In genomic region chr15:85802931-85803330, GRCm38 (mm10) we compare ENCODE assay signal across 16 mouse cellular contexts. TPM values are rescaled to one million over a fixed set of nuclear protein-coding genes. Genes with fewer than 3 reads are reported as not detected.
DNase-seq lines count a peak whose midpoint lies in the region; ATAC-seq and TF ChIP-seq lines count a peak whose summit lies in the region.
"Had no signal": no experiment of that assay in that cellular context is flagged by ENCODE, and none has a peak within 500 bp of the region (broad histone marks: within the 10 kb centered on the region; RNA-seq: fewer than 3 reads in every experiment).

No protein-coding gene starts in this region.

- TF ChIP-seq CTCF in midbrain, postnatal 0 days (IDR thresholded peaks at IDR 0.05), result no peak

- 88% methylated on average over 2 of the region's 2 CpGs for WGBS in hindbrain, embryonic 14.5 days
- 86% methylated on average over 2 of the region's 2 CpGs for WGBS in hindbrain, embryonic 16.5 days
- WGBS in midbrain, postnatal 0 days, result 83% methylated on average over 2 of the region's 2 CpGs
- 75% methylated on average over 2 of the region's 2 CpGs for WGBS in midbrain, embryonic 16.5 days
- WGBS in heart, embryonic 10.5 days, result 74% methylated on average over 2 of the region's 2 CpGs

- no peak overlapping the region for H3K4me2 ChIP-seq in hindbrain, embryonic 14.5 days (replicated peaks)
- H3K4me2 ChIP-seq in hindbrain, embryonic 16.5 days (ENCODE audit: low read length), result no peak overlapping the region
- no peak overlapping the region for H3K4me2 ChIP-seq in midbrain, postnatal 0 days (ENCODE audit: low read depth, low read length, poor library complexity, severe bottlenecking)
- no peak overlapping the region for H3K4me2 ChIP-seq in midbrain, embryonic 16.5 days (ENCODE audit: low read length)
- H3K4me2 ChIP-seq: limb, embryonic 15.5 days; lung, embryonic 15.5 days had no signal

- H3K36me3 ChIP-seq in hindbrain, embryonic 14.5 days (replicated peaks; ENCODE audit: control insufficient read depth, insufficient read depth), result no peaks in the 10 kb centered on the region
- H3K36me3 ChIP-seq in hindbrain, embryonic 16.5 days (ENCODE audit: control insufficient read depth, insufficient read depth, low read length), result no peaks in the 10 kb centered on the region
- no peaks in the 10 kb centered on the region for H3K36me3 ChIP-seq in midbrain, postnatal 0 days (ENCODE audit: insufficient read depth, low read length)
- no peaks in the 10 kb centered on the region for H3K36me3 ChIP-seq in midbrain, embryonic 16.5 days (ENCODE audit: control insufficient read depth, insufficient read depth, low read length)
- peaks cover 9% of the 10 kb centered on the region; the same call in 1 of the 2 replicates for H3K36me3 ChIP-seq in heart, embryonic 10.5 days
- H3K36me3 ChIP-seq: forebrain, embryonic 10.5 days; lung, embryonic 15.5 days had no signal

- no peak overlapping the region for H3K27ac ChIP-seq in hindbrain, embryonic 14.5 days
- H3K27ac ChIP-seq in hindbrain, embryonic 16.5 days (ENCODE audit: low read depth, low read length), result no peak overlapping the region
- no peak overlapping the region for H3K27ac ChIP-seq in midbrain, postnatal 0 days (ENCODE audit: low read depth, low read length)
- no peak overlapping the region for H3K27ac ChIP-seq in midbrain, embryonic 16.5 days (ENCODE audit: low read length)
- no peak overlapping the region for H3K27ac ChIP-seq in heart, embryonic 10.5 days
- H3K27ac ChIP-seq: forebrain, embryonic 10.5 days; limb, embryonic 15.5 days; lung, embryonic 15.5 days had no signal

- no peak for ATAC-seq in hindbrain, embryonic 14.5 days (ENCODE audit: low FRiP score)
- ATAC-seq in hindbrain, embryonic 16.5 days, result no peak
- ATAC-seq in midbrain, postnatal 0 days (ENCODE audit: low FRiP score), result no peak
- ATAC-seq in midbrain, embryonic 16.5 days, result no peak

- no peaks in the 10 kb centered on the region for H3K27me3 ChIP-seq in hindbrain, embryonic 14.5 days (ENCODE audit: control insufficient read depth, insufficient read depth, low read length)
- H3K27me3 ChIP-seq in hindbrain, embryonic 16.5 days (replicated peaks; ENCODE audit: control insufficient read depth, insufficient read depth, low read length), result no peaks in the 10 kb centered on the region
- no peaks in the 10 kb centered on the region for H3K27me3 ChIP-seq in midbrain, postnatal 0 days (ENCODE audit: insufficient read depth, low read length)
- H3K27me3 ChIP-seq in midbrain, embryonic 16.5 days (ENCODE audit: control insufficient read depth, insufficient read depth, low read depth, low read length), result no peaks in the 10 kb centered on the region
- no peaks in the 10 kb centered on the region; the same call in 1 of the 2 replicates for H3K27me3 ChIP-seq in heart, embryonic 10.5 days (ENCODE audit: insufficient read depth, poor library complexity, severe bottlenecking)
- H3K27me3 ChIP-seq: limb, embryonic 15.5 days; lung, embryonic 15.5 days had no signal

- H3K4me3 ChIP-seq in hindbrain, embryonic 14.5 days (replicated peaks; ENCODE audit: low read length), result no peak overlapping the region
- no peak overlapping the region for H3K4me3 ChIP-seq in hindbrain, embryonic 16.5 days (ENCODE audit: low read length)
- H3K4me3 ChIP-seq in midbrain, postnatal 0 days (ENCODE audit: low read depth, low read length), result no peak overlapping the region
- no peak overlapping the region for H3K4me3 ChIP-seq in midbrain, embryonic 16.5 days (ENCODE audit: low read depth, low read length)
- no peak overlapping the region for H3K4me3 ChIP-seq in heart, embryonic 10.5 days
- H3K4me3 ChIP-seq: forebrain, embryonic 10.5 days; limb, embryonic 15.5 days; lung, embryonic 15.5 days; megakaryocyte, embryonic 14.5 days; myocyte had no signal

- no peak overlapping the region for H3K9ac ChIP-seq in hindbrain, embryonic 14.5 days
- no peak overlapping the region for H3K9ac ChIP-seq in hindbrain, embryonic 16.5 days (ENCODE audit: low read depth, low read length)
- no peak overlapping the region for H3K9ac ChIP-seq in midbrain, postnatal 0 days (replicated peaks; ENCODE audit: low read length, poor library complexity, severe bottlenecking)
- no peak overlapping the region for H3K9ac ChIP-seq in midbrain, embryonic 16.5 days (ENCODE audit: low read depth, low read length)
- H3K9ac ChIP-seq: limb, embryonic 15.5 days; lung, embryonic 15.5 days had no signal

- H3K9me3 ChIP-seq in hindbrain, embryonic 14.5 days (ENCODE audit: control insufficient read depth, low read length), result no peaks in the 10 kb centered on the region
- H3K9me3 ChIP-seq in hindbrain, embryonic 16.5 days (ENCODE audit: control insufficient read depth, low read length), result no peaks in the 10 kb centered on the region
- no peaks in the 10 kb centered on the region for H3K9me3 ChIP-seq in midbrain, postnatal 0 days (ENCODE audit: low read length)
- no peaks in the 10 kb centered on the region for H3K9me3 ChIP-seq in midbrain, embryonic 16.5 days (replicated peaks; ENCODE audit: control insufficient read depth, low read length, poor library complexity, severe bottlenecking)
- H3K9me3 ChIP-seq in heart, embryonic 10.5 days, result no peaks in the 10 kb centered on the region
- H3K9me3 ChIP-seq: forebrain, embryonic 10.5 days; limb, embryonic 15.5 days; lung, embryonic 15.5 days had no signal

- DNase-seq in hindbrain, embryonic 14.5 days (ENCODE audit: low spot score), result peak; percentile 24
- peak; percentile 50 for DNase-seq in midbrain, postnatal 0 days (ENCODE audit: low spot score)
- DNase-seq in heart, embryonic 10.5 days (ENCODE audit: low spot score), result peak; percentile 7
- DNase-seq in layer of hippocampus, postnatal 10 days (ENCODE audit: low spot score in 2 of 2), result no peak
- no peak for DNase-seq in thymus, postnatal 4 days
- DNase-seq: cerebellum, adult 8-10 months; layer of hippocampus, postnatal 36 days; thymus, postnatal 14 days had no signal

- H3K4me1 ChIP-seq in hindbrain, embryonic 14.5 days (replicated peaks; ENCODE audit: control insufficient read depth, insufficient read depth, low read length), result no peaks in the 10 kb centered on the region
- H3K4me1 ChIP-seq in hindbrain, embryonic 16.5 days (ENCODE audit: control insufficient read depth, insufficient read depth, low read depth, low read length), result no peaks in the 10 kb centered on the region
- H3K4me1 ChIP-seq in midbrain, postnatal 0 days (ENCODE audit: insufficient read depth, low read length), result no peaks in the 10 kb centered on the region
- no peaks in the 10 kb centered on the region for H3K4me1 ChIP-seq in midbrain, embryonic 16.5 days (ENCODE audit: control insufficient read depth, insufficient read depth, low read length)
- no peaks in the 10 kb centered on the region for H3K4me1 ChIP-seq in heart, embryonic 10.5 days
- H3K4me1 ChIP-seq: forebrain, embryonic 10.5 days; limb, embryonic 15.5 days; lung, embryonic 15.5 days; megakaryocyte, embryonic 14.5 days had no signal

RNA-seq across cellular contexts. Expression of gene Cdpf1, which starts 8.6 kb away (rescaled TPM):
- polyA plus RNA-seq in hindbrain, embryonic 14.5 days (2014; fragmentation: Nextera tagmentation; extraction: Ambion mirVana), result 16.5 and 21.0 TPM in 2 replicates
- 21.9 and 24.9 TPM in 2 replicates for polyA plus RNA-seq in hindbrain, embryonic 16.5 days (2015; fragmentation: Nextera tagmentation; extraction: Ambion mirVana)
- 16.2 and 31.7 TPM in 2 replicates for total RNA-seq in midbrain, postnatal 0 days (2014; rRNA removed)
- 22.8 and 23.0 TPM in 2 replicates for polyA plus RNA-seq in midbrain, postnatal 0 days (2015; fragmentation: Nextera tagmentation; extraction: Ambion mirVana)
- 18.9 and 26.3 TPM in 2 replicates for polyA plus RNA-seq in midbrain, embryonic 16.5 days (2015; fragmentation: Nextera tagmentation; extraction: Ambion mirVana)
- 50.9 and 54.2 TPM in 2 replicates for polyA plus RNA-seq in heart, embryonic 10.5 days (2016; fragmentation: Nextera tagmentation; extraction: Ambion mirVana)
- total RNA-seq in layer of hippocampus, postnatal 10 days (2021), result 10 to 100 TPM; 25.7 to 26.5 TPM

RNA-seq across cellular contexts. Expression of gene Pkdrej, which starts 18.6 kb away (rescaled TPM):
- 0.10 and 0.11 TPM in 2 replicates for polyA plus RNA-seq in hindbrain, embryonic 14.5 days (2014; fragmentation: Nextera tagmentation; extraction: Ambion mirVana)
- 0.05 and 0.08 TPM in 2 replicates for polyA plus RNA-seq in hindbrain, embryonic 16.5 days (2015; fragmentation: Nextera tagmentation; extraction: Ambion mirVana)
- total RNA-seq in midbrain, postnatal 0 days (2014; rRNA removed), result 0.33 and 0.57 TPM in 2 replicates
- polyA plus RNA-seq in midbrain, postnatal 0 days (2015; fragmentation: Nextera tagmentation; extraction: Ambion mirVana), result 0.06 and 0.16 TPM in 2 replicates
- 0.05 TPM in 1 of 2 replicates, not detected in the other for polyA plus RNA-seq in midbrain, embryonic 16.5 days (2015; fragmentation: Nextera tagmentation; extraction: Ambion mirVana)
- 0.05 and 0.13 TPM in 2 replicates for polyA plus RNA-seq in heart, embryonic 10.5 days (2016; fragmentation: Nextera tagmentation; extraction: Ambion mirVana)
- total RNA-seq in layer of hippocampus, postnatal 10 days (2021), result under 1 TPM; 0.42 to 0.43 TPM
- total RNA-seq: hematopoietic stem cell, adult 5-6 weeks had no signal
- polyA plus RNA-seq: myocyte had no signal

RNA-seq across cellular contexts. Expression of gene Ttc38, which starts 29.2 kb away (rescaled TPM):
- polyA plus RNA-seq in hindbrain, embryonic 14.5 days (2014; fragmentation: Nextera tagmentation; extraction: Ambion mirVana), result 2.7 and 3.1 TPM in 2 replicates
- polyA plus RNA-seq in hindbrain, embryonic 16.5 days (2015; fragmentation: Nextera tagmentation; extraction: Ambion mirVana), result 3.2 and 4.2 TPM in 2 replicates
- total RNA-seq in midbrain, postnatal 0 days (2014; rRNA removed), result 3.8 and 19.1 TPM in 2 replicates
- 2.2 and 3.1 TPM in 2 replicates for polyA plus RNA-seq in midbrain, postnatal 0 days (2015; fragmentation: Nextera tagmentation; extraction: Ambion mirVana)
- 2.9 and 4.0 TPM in 2 replicates for polyA plus RNA-seq in midbrain, embryonic 16.5 days (2015; fragmentation: Nextera tagmentation; extraction: Ambion mirVana)
- polyA plus RNA-seq in heart, embryonic 10.5 days (2016; fragmentation: Nextera tagmentation; extraction: Ambion mirVana), result 2.6 and 3.5 TPM in 2 replicates
- total RNA-seq in layer of hippocampus, postnatal 10 days (2021), result 1 to 10 TPM; 6.1 to 6.4 TPM

RNA-seq across cellular contexts. Expression of gene Gtse1, which starts 56.6 kb away (rescaled TPM):
- 4.8 and 5.7 TPM in 2 replicates for polyA plus RNA-seq in hindbrain, embryonic 14.5 days (2014; fragmentation: Nextera tagmentation; extraction: Ambion mirVana)
- polyA plus RNA-seq in hindbrain, embryonic 16.5 days (2015; fragmentation: Nextera tagmentation; extraction: Ambion mirVana), result 6.2 and 8.3 TPM in 2 replicates
- 2.4 and 3.2 TPM in 2 replicates for total RNA-seq in midbrain, postnatal 0 days (2014; rRNA removed)
- 1.8 and 1.9 TPM in 2 replicates for polyA plus RNA-seq in midbrain, postnatal 0 days (2015; fragmentation: Nextera tagmentation; extraction: Ambion mirVana)
- 3.4 and 4.2 TPM in 2 replicates for polyA plus RNA-seq in midbrain, embryonic 16.5 days (2015; fragmentation: Nextera tagmentation; extraction: Ambion mirVana)
- polyA plus RNA-seq in heart, embryonic 10.5 days (2016; fragmentation: Nextera tagmentation; extraction: Ambion mirVana), result 40.0 and 40.6 TPM in 2 replicates
- 1 to 10 TPM; 1.9 to 2.3 TPM for total RNA-seq in layer of hippocampus, postnatal 10 days (2021)

Comparison
In these comparisons a context has a peak if more than half of its experiments do, and no peak if none do; other contexts are left out.
1. DNase-seq: peak in hindbrain, embryonic 14.5 days (single experiment), midbrain, postnatal 0 days (single experiment) and heart, embryonic 10.5 days (single experiment); none in layer of hippocampus, postnatal 10 days (0 of 2) and thymus, postnatal 4 days (single experiment).